Mouse (Mus musculus) intestine, postnatal 0 days (tissue): ENCODE measurements around the gene Sp4. TPM values are rescaled to one million over a fixed set of nuclear protein-coding genes. Genes with fewer than 3 reads are reported as not detected.

Source experiments
- ATAC-seq: fragments of 200-750 bp; cut with Nextera tagmentation; 2 replicates; pipeline ENCODE4 v1.8.0; 2017; ENCODE audit warnings: mild to moderate bottlenecking, moderate TSS enrichment, moderate library complexity
- H3K27ac ChIP-seq: fragments of 300-500 bp; sonication (generic); 2 replicates; pipeline ENCODE4 v1.5.1; 2014; ENCODE audit warnings: mild to moderate bottlenecking, low read depth, low read length, moderate library complexity
- H3K27me3 ChIP-seq: fragments of 300-500 bp; sonication (generic); replicated peaks from 2 replicates; pipeline ENCODE4 v1.6.1; 2014; ENCODE audit warnings: low read length, mixed read lengths; ENCODE audit not compliant: control insufficient read depth, insufficient read depth
- H3K36me3 ChIP-seq: fragments of 300-500 bp; sonication (generic); 2 replicates; pipeline ENCODE4 v1.6.1; 2014; ENCODE audit warnings: mild to moderate bottlenecking, moderate library complexity; ENCODE audit not compliant: control insufficient read depth, insufficient read depth
- H3K4me1 ChIP-seq: fragments of 300-500 bp; sonication (generic); replicated peaks from 2 replicates; pipeline ENCODE4 v1.6.1; 2014; ENCODE audit warnings: antibody characterized with exemption, low read length, mixed read lengths; ENCODE audit not compliant: control insufficient read depth, insufficient read depth
- H3K4me2 ChIP-seq: fragments of 300-500 bp; sonication (generic); replicated peaks from 2 replicates; pipeline ENCODE4 v1.6.1; 2014; ENCODE audit warnings: low read depth, mild to moderate bottlenecking, moderate library complexity
- H3K4me3 ChIP-seq: fragments of 300-500 bp; sonication (generic); 2 replicates; pipeline ENCODE4 v1.5.1; 2014; ENCODE audit warnings: low read depth, low read length
- H3K9ac ChIP-seq: fragments of 300-500 bp; sonication (generic); 2 replicates; pipeline ENCODE4 v1.6.1; 2014; ENCODE audit warnings: mild to moderate bottlenecking, low read depth, low read length
- H3K9me3 ChIP-seq: fragments of 300-500 bp; sonication (generic); 2 replicates; pipeline ENCODE4 v1.6.1; 2016; ENCODE audit warnings: mixed run types; ENCODE audit not compliant: control insufficient read depth
- CTCF ChIP-seq: sonication (generic); IDR thresholded peaks from 2 replicates; pipeline ENCODE4 v1.5.1; 2016; ENCODE audit warnings: low read depth, mild to moderate bottlenecking, control low read depth, antibody characterized with exemption, moderate library complexity
- WGBS: fragments of 180-500 bp; shearing (Covaris S2); extraction: QIAGEN DNeasy Blood & Tissue Kit; methylation state at CpG from one replicate; pipeline ENCODE4 v1.1.7; 2014; 5-methylcytosine and 5-hydroxymethylcytosine counted together
- polyA plus RNA-seq: library from polyadenylated mRNA; unstranded; fragments of >200 nt; fragmentation: Nextera tagmentation; extraction: Ambion mirVana; gene quantifications from 2 replicates; pipeline ENCODE4 v1.2.1, GENCODE M21; 2015

Sp4 gene
- polyA plus RNA-seq, 1 experiment from 2014 or later, result 2.0 TPM

DNA sequence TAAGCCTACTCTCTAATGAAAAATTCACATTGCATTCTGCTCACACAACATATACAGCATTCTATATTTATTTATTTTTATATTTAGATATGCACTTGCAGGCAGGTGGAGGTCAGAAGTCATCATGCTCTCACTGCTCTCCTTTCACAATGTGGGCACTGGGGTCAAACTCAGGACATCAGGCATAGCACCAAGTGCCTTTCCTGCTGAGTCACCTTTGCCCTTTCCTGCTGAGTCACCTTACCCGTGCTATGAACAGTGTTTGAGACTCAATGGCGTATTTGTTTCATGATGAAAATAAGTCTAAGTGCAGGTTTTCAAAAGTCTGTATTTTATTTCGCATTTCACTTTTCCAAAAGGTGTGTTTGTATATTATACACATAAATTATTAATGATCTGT is 111.7 kb downstream of the Sp4 start:
- Histone ChIP-seq H3K36me3 (no peaks in the 10 kb centered on the region), H3K9ac (no peak overlapping the region), H3K4me2 (no peak overlapping the region), H3K4me3 (no peak overlapping the region), H3K27ac (no peak overlapping the region), H3K27me3 (no peaks in the 10 kb centered on the region), H3K4me1 (peaks cover 12% of the 10 kb centered on the region; the same call in 1 of the 2 replicates), H3K9me3 (no peaks in the 10 kb centered on the region)
- no peak for TF ChIP-seq CTCF
- ATAC-seq, result 0 out of 2 replicates have a peak, but pooled peaks have one; percentile 39
- 79% methylated on average over 3 of the region's 3 CpGs for WGBS

DNA sequence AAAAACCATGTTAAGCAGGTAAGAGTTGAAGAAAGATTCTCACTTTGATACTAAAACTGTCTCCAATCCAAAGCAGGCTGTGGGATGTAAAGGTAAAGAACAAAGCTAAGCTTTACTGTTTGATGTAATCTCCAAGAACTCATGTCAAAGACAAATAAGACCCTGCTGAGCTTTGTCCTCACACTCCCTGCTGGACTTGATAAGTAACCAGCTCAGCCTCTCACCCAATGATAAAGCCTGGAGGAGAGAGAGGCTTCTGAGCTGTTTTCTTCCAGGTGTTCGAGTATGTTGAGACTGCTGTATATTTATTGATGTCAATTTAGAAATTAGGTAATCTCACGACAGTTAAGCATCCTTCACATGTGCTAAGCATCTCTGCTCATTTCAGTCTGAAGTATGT is 113.6 kb downstream of the Sp4 start:
- Histone ChIP-seq H3K9me3 (no peaks in the 10 kb centered on the region), H3K27me3 (no peaks in the 10 kb centered on the region), H3K4me2 (no peak overlapping the region), H3K4me3 (no peak overlapping the region), H3K36me3 (no peaks in the 10 kb centered on the region), H3K4me1 (peaks cover 12% of the 10 kb centered on the region; the same call in 1 of the 2 replicates), H3K27ac (no peak overlapping the region), H3K9ac (no peak overlapping the region)
- TF ChIP-seq CTCF, result no peak
- peak; percentile 66 for ATAC-seq
- WGBS, result 26% methylated on average over 2 of the region's 2 CpGs

DNA sequence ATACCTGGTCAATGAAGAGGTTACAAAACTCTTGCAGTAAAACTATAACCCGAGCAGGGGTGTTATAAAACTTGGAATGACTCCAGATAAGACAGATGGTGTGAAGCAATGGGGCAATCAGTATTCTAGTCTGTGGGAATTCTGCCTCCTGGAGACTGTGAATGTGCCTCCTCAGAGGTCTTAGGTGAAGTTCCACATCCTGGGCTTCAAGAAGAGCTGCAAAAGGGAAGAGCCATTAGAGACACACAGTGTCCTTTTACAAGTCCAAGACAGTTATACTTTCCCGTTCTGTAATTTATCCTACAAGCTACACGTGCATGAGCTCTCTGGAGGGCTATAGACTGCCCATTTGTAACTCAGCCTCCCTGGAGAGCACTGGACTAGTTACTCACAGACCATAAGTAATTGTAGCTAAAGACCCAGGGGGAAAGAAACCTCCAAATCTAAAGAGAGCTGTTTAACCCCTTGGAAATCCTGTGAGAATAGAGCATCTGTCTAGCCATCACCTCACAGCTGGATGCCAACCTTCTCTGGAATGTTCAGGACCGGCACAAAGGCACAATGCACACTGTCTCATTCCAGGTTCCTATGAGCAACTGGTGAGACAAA is 114.3 kb downstream of the Sp4 start:
- peak overlapping the region; percentile 18; the same call in 1 of the 2 replicates for H3K4me2 ChIP-seq

DNA sequence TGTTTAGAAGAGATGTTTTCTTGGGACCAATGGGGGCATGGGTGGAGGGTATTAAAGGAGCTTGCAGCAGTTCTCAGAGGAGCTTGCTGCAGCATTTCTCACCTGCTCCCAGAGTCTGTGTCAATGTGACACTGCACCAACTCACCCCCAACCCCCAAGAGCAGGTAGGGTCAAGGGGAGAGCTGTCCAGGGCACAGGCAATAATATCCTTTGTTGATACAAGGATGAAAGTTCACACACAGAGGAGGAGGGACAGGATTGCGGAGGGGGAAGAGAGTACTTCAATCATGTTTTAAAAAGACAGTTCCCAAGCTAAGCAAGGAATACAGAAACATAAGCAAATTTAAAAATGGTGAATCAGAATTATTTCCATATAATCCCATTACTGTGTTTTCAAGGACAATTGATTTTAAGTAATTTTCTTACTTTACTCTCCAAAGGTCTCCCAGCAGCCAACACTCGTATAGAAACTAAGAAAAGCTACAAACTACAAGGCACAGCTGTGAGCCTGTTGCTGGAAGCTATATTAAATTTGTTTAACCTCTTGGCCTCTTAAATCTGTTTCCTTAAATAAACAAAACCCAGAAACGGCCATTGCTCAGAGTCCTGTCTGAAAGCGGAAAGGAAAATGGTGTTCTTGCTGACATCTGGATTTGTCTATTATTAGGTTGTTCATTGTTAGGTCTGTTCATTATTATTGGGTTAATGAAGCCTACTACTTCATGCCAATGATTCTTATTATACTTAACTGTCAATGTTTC is 114.9 kb downstream of the Sp4 start:
- no peak overlapping the region for H3K4me3 ChIP-seq
- H3K4me1 ChIP-seq, result peaks cover 12% of the 10 kb centered on the region; the same call in 1 of the 2 replicates
- 5% methylated on average over 4 of the region's 4 CpGs for WGBS
- H3K9ac ChIP-seq, result no peak overlapping the region
- H3K27me3 ChIP-seq, result no peaks in the 10 kb centered on the region
- no peaks in the 10 kb centered on the region for H3K36me3 ChIP-seq
- ATAC-seq, result peak; percentile 42; the same call in 1 of the 2 replicates
- TF ChIP-seq CTCF, result no peak
- no peak overlapping the region for H3K27ac ChIP-seq
- H3K9me3 ChIP-seq, result no peaks in the 10 kb centered on the region
- H3K4me2 ChIP-seq, result peak overlapping the region; percentile 18

More for the DNA sequence above, 114.3 kb downstream of the Sp4 start:
- Histone ChIP-seq H3K4me1 (peaks cover 12% of the 10 kb centered on the region; the same call in 1 of the 2 replicates), H3K9me3 (no peaks in the 10 kb centered on the region), H3K36me3 (no peaks in the 10 kb centered on the region), H3K27me3 (no peaks in the 10 kb centered on the region), H3K9ac (no peak overlapping the region), H3K27ac (no peak overlapping the region), H3K4me3 (no peak overlapping the region)
- ATAC-seq, result peak; percentile 77
- 16% methylated on average over 4 of the region's 4 CpGs for WGBS
- TF ChIP-seq CTCF, result peak; percentile 45

Other genes starting within 250 kb of the Sp4 start
- gene Dnah11, start 102.4 kb downstream of the Sp4 start, polyA plus RNA-seq, result 0.01 and 0.08 TPM in 2 replicates